Mouse (Mus musculus): ENCODE measurements around the gene Cpm.
A peak's percentile ranks its signal among the peaks of the same experiment; 100 is the strongest.

Cpm gene

DNA sequence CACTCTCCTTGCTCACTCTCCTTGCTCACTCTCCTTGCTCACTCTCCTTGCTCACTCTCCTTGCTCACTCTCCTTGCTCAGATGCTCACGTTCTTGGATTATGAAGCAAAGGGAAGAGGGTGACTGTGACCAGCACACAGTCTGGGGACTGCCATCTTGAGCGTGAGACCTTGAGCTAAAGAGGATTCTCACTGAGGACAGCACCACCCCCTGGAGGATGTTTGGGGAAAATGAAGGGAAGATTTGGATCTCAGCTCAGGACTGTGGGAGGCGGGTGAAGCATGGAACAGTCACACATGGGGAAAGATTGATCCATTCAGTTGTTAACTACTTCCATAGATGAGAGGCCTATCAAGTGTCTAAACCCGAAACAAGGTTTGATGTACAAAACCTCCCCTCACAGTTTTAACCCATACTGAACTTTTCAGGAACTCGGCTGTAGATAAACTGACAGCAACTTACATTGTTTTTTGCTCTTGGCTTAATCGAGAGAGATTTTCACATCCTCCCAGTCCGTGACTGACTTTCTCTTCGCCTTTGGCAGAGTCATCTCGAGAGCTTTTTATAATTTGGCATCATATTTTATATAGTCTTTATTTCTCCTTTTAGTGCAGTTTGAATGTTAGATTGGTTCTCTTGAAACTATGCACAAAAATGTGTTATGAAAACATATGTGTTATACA is 7.9 kb downstream of the Cpm start:
- no peak for DNase-seq

DNA sequence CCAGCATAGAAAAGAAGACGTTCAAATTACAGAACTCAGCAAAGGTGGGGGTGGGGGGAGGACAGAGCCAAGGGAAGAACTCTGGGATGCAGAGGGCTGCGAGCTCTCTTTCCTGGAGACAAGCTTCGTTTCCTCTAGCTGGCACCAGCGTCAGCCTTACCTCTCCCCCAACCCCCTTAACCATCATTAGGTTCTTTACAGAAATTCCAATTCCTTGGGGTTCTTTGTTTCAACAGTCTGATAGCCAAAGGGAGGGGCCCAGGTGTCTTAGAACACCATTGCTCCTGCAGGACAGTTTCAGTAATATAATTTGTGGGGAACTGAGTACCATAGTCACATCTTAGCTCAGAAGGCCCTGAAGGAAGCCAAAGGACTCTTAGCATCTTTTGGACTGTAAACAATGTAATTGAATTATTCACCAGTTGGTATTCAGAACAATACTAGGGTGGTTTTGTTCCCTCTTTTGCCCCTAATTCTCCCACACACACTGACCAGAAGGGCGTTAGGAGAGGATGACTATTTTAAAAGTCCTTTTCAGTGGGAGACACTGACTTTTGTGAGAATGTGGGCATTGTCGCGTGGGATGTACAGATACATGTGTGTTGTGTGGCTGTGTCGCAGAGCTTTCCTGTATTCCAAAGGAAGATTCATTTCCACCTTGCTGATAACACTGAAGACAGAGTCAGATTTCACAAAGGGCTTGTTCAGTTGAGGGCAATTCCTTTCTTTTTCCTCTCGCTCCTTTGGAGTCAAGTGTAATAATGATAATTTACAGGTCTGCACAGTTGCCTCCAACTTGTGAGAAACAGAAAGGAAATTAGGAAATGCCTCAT is 8.7 kb downstream of the Cpm start:
- DNase-seq, result no peak

DNA sequence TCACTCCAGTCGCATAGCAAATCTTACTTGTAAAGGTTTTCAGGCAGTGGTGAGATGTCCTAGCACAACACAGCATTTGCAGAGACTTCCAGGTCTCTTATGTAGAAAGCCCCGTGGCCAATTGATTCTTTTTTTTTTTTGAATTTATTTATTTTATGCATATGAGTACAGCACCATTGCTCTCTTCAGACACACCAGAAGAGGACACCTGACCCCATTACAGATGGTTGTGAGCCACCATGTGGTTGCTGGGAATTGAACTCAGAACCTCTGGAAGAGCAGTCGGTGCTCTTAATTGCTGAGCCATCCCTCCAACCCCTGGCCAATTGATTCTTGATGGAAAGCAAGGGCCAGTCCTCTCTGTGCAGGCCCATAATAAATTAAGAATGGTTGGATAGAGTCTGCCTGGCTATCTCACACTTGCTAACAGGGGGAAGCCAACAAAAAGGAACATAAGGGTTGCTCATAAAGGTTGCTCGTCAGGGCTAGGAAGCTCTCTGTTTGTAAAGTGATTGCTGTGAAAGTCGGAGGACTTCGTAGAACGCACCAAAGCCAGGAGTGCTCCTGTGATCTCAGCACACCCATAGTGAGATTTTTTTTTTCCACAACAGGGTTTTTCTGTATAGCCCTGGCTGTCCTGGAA is 9.4 kb downstream of the Cpm start:
- DNase-seq, result no peak

DNA sequence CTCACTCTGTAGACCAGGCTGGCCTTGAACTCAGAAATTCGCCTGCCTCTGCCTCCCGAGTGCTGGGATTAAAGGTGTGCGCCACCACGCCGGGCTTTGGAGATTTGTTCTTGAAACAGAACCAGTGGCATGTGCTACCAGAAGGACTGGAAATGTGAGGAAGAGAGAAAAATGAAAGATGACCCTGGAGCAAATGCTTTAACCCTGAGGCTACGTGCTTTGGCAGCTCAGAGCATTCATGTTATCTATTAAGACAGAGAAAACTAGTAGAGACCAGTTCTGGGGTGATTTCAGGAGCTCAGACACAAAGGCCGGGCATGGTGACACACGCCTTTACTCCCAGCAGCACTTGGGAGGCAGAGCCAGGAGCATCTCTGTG is 9.9 kb downstream of the Cpm start:
- DNase-seq, result no peak

DNA sequence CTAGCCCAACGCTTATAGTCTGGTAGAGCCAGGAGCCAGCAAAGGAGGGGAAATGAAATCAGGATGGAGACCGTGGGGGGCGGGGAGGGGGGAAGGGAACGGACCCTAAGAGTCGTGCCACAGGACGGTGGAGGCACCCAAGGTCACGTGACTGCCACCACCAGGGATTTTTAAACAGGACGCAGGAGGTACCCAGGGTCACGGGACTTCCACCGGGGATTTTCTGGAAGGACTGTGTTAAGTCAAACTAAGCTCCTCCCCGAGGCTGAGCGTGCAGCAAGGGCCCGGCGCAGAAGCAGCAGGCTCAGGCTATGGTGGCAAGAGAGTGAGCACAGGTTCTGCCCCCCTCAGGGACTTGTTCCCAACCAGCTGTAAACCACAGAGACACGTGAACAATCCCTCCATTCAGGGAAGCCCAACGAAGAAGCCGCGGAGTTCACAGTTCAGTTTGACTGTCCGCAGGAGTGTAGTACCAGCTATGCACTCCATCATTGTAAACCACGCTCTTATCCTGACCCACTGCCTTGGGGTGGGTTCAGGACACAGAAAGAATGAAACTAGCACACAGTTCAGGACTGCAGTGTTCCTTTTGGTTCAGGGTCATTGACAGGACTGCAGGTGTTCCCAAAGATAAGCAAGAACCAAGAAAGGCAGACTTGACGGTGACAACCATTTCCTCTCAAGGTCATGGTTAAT is 10.7 kb downstream of the Cpm start:
- peak in 1 of 2 experiments; percentile 23 for DNase-seq

DNA sequence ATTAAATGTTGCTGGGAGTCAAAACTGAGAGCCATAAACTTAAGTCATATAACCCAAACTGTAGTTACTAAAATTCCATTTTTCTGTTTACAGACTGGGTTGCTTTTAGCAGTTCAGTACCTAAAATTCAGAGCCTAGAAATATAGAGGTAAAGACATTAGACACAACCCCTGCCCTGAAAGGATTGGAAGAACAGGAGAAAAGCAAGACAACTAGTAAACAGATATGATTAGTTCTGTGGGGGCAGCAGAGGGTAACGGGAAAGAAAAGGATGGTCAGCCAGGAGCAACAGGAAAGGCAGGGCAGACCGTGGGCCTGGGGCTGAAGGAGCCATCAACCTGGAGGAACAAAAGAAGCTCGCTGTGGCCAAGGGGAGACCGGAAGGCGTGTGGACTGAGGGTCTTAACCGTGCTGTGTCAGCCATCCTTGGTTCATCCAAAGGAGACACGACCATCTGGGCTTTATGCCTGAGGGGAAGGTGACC is 11.3 kb downstream of the Cpm start:
- no peak for DNase-seq

DNA sequence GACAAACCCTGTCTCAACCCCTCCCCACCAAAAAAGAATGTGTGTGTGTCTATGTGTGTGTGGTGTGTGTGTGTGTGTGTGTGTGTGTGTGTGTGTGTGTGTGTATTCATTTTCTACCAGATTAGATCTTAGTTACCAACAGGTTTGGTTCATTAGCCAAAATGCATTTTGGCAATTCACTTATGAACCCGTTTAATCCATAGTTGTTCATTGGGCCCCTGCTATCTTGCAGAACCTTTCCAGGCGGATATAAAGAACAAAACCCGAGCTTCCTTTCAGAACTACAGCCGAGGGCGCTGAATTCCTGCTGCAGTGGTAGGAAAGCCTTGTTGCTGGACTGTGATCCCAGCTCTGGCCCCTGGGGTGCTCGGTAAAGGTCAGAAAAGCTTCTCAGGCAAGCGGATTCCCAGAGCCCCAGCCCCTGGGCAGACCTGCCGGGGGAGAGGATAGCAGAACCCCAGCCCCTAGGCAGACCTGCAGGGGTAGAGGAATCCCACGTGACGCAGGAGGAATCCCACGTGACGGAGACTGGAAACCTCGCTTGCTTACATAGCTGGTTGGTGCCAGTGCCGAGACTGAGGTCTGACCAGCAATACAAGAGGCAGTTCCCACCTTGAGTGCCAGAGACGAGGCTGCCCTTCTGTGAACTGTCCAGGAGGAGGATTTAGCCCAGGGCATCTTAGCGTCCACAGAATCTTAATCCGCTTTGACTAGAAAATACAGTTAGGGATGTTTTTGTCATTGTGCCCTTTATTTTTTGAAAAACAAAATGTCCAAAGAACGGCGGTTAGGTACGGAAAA is 12.3 kb downstream of the Cpm start:
- DNase-seq, result no peak

DNA sequence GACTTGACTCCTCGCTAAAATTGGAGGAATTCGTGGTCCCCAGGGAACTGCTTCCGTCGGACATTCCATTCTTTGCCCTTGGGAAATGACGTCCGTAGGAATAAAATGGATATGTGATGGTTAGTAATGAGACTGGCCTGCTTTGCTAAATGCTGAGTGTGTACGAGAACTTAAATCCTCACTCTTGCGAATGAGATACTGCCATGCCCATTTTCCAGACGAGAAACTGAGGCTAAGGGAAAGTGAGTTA is 12.8 kb downstream of the Cpm start:
- DNase-seq, result no peak

DNA sequence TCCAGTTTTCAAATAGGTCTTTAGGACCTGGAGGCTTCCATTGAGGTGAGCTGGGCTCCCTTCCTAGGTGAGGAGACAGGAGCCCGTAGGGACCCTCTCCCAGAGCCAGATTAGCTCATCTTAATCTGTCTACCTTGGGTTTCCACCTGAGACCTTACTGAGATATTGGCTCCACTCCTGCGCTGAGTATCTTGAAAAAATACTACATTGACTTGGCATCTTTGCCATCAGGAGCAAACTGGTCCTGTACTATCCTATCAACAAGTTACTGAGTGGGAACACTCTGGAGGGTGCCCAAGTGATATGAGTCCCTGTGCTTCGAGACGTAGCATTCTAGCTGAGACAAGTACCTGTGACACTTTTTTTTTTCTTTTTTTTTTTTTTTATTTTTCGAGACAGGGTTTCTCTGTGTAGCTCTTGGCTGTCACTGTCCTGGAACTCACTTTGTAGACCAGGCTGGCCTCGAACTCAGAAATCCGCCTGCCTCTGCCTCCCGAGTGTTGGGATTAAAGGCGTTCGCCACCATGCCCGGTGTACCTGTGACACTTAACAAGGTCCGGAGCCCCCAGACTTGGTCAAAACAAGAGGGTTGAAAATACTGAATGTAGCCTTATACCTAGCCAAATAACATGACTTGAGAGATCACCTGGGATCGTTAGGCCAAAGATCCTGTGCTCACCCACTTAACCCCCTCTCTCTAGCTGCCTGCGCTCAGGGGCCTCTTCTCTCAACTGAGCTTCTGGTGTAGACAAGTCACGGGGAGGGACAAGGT is 13.4 kb downstream of the Cpm start:
- no peak for DNase-seq

DNA sequence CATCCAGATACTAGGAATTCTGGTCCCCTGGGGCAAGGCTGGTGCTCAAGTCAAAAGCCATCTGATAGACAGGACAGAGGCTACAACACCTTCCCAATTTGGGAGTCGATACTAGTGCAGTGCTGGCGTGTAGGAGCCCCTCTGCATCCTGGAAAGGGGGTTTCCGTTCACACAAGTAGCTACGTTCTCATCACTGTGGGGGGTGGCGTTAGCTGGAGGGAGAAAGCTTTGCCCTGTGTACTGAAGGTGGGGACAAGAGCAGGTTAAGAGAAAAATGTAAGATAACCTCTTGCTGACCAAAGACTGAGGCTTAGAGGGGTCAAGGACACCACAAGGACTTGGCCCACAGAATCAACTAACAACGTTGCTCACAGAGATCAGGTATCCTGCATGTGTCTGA is 14.0 kb downstream of the Cpm start:
- DNase-seq, result no peak

DNA sequence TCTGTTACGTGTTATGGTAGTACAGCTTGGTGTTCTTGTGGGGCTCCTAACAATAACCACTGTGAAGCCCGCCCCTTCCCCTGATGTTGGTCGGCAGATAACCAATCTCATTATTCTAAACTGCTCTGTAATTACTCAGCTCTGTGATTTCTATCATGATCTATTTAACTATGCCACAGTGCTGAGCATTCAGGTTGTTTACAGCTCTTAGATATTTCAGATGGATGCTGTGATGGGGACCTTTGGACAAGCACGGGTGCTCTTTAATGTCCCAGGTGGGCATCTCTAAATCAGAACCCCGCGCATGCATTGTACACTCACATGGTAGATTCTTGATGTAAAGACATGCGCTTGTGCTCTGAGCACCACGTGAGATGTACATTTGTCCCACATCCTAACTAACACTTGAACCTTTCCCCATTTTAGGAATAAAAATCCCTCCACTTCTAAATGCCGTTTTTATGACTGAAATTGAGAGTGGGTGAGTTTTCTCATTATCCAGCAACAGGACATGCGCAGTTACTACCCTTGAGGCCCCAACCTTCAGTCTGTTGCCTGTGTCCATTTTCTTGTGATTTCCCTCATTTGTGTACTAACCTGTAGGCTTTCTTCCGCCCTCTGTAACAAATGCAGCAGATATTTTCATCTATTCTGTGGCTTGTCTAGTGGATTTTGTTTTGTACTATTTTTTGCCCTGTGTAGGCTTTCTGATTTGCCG is 14.6 kb downstream of the Cpm start:
- DNase-seq, result no peak

DNA sequence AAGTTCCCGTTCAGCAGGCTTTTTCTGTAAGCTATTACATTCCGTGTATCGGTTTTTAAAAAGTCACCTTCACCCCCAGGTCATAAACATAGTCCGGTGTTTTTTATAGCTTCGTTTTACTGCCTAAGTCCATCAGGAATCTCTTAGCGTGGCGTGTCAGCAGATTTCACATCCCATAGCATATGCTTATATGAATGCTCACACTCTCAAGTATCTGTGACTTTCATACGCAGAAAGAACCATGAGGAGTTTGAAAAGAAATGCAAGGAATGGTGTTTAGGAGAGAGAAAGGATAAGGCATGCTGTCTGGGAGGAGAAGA is 15.1 kb downstream of the Cpm start:
- DNase-seq, result no peak

DNA sequence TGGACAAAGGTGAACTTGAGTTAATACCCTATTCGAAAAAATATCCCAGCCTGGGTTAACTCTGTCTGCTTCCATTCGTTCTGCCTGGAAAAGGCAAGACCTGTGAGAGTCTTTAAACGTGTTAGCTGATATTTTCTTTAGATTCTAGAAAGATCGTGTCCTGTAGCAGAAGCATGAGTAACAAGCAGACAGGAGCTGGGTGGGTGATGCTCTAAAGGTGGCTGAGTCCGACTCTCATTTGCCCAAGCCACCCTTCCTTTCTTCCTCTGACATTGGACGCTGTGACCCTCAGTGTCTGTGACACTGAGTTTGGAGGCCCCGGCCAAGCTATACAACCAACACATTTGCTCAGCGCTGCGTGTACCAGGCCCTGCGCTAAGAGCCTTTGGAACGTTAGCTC is 15.5 kb downstream of the Cpm start:
- DNase-seq, result no peak

DNA sequence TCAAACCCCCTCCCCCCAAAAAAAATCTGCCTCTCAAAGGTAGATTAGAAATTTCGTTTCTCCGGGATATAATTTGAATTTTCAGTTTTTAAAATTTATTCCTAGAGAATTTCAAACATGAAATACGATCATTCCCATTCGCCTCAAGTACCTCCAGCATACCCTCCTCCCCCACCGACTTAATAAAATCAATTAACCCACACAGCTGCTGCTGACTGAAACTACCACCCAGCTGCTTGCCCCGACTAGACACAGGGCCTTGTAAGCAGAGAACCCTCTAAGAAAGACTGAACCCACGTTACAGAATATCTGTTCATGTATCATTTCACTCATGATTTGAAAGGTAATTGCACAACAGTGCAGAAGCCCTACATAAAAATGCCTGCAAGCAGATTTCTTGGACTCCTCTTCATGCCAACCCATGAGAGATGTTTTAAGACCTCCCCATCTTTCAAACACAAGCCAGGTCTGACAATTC is 16.2 kb downstream of the Cpm start:
- no peak for DNase-seq

DNA sequence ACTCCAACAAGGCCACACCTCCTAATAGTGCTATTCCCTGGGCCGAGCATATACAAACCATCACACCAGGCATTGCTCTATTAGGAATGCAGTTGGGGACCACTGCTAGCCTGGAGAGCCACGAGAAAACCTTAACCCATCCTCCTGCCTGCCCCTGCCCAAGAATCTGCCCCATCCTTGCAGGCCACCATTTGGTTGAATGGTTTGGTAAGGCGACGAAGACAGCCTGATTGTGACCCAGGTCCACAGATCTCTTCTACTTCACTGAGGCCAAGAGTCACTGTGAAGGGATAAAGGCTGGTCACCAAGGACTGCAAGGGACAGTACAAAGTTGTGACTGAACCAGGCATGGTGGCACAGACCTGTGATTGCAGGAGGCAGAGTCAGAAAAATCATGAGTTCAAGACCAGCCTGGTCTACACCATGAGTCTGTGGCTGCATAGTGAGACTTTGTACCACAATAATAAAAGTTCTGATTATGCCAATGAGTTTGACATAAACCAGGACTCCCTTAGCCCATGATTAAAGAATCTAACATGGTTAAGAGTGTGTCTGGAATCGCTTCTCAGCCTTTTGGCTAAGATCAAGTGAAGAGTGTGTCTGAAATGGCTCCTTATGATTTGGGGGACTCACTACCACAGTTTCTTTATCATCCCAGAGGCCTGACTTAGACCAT is 17.3 kb downstream of the Cpm start:
- DNase-seq, result no peak

DNA sequence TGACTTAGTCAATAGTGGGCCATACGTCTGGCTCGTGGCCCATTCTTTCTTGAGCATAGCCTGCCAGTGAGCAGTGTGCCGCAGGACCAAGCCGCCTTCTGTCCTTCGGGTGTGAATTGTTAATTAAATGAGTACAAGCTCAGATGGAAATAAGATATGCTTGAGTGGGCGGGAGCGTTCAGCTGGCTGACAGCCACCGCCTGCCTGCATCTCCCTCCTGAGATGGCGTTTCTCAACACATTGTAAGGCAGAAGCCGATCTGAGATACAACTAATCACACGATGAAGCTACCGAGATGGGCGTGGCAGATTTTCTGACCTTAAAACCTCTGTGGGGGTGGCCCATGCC is 17.8 kb downstream of the Cpm start:
- peak; percentile 47 to 54 for DNase-seq

DNA sequence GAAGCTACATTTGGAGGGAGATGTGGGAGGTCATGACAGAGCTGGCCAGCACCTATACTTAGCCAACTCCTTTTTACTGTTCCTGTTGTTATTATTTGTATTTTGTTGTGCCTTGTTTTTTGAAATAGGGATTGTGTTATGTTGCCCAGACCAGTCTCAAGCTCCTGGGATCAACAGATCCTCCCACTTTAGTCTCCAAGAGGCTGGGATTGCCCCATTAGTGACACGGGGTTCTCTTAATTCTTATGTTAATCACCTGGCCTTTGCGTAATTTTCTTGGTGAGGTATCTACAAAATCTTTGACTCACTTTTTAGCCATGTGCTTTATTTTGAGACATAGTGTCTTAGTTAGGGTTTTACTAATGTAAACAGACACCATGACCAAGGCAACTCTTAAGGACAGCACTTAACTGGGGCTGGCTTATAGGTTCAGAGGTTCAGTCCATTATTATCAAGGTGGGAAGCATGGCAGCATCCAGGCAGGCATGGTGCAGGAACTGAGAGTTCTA is 18.7 kb downstream of the Cpm start:
- no peak for DNase-seq

DNA sequence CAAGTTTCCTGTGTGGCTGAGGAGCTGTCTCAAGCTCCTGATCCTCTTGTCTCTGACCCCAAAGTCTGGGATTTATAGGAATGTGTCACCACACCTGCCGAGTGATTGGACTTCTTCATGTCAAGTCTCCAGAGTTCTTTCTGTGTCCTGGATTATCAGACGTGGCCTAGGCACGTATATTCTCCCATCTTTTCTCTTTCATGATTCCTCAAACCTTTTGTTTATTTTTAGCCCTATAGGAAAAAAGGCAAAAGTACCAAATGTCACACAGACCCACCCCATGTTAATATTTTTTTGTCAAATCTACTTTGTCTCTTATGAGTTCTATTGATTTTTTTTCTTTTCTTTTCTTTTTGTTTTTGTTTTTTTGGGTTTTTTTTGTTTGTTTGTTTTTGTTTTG is 19.3 kb downstream of the Cpm start:
- no peak for DNase-seq

DNA sequence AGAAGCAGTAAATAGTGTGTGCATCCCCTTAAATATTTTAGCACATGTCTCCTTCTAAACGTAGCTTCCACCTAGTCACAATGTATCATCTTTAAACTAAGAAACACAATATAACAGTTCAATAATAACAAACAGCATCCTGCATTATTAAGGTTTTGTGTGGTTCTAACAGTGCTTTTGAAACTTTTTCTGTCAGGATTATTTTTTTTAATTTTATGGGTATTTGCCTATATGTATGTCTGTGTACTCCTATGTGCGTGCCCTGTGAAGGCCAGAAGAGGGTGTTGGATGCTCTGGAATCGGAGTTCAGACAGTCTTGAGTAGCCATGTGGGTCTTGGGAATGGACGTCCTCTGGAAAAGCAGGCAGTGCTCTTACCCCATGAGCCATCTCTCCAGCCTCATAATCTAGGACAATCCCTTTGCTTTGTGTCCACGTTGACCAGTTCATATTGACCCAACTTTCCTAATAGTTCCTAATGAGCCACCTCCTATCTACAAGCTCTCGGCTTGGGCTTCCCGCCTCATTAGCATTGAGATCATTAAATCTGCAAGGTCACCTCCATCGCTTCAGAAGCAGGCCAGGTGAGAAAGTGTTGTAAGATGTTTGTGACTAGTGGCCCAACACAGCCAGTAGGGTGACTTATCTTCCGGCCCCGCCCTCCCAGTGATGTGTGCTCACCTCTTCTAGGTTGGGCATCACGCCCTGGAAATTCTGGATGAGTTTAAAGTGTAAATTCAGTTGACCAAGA is 20.2 kb downstream of the Cpm start:
- DNase-seq, result no peak
